In the genomic region with DNA sequence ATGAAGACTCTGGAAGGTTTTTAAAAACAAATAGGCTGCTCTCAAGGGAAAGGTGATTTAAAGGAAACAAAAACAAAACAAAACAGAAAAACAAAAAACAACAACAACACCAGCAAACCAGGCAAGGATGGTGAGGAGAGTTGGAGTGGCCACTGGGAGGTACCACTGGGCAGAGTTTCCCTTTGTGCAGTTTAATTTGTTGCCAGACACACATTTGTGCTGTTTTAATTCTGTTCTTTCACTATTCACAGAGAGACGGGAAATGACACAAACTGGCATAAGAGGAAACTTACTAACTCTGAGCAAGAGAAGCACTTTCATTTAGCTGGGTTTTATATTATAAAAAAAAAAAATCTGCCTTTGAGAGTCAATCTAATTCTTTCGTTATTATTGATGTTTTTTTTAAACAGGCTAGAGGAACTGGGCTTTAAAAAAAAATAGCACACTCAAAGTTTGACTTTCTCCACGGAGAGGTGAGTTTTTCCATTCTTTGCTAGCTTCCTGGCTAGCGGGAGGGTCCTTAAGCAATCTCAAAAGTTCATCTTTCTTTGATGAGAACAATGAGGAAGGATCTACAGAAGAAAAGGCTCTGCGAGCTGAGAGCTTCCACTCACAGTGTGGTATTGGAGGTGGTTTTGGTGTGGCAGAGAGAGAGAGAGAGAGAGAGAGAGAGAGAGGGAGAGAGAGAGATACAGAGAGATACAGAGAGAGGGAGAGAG, we compare ENCODE assay signal across 9 mouse cellular contexts. TPM values are rescaled to one million over a fixed set of nuclear protein-coding genes. Genes with fewer than 3 reads are reported as not detected.
DNase-seq lines count a peak whose midpoint lies in the region; ATAC-seq and TF ChIP-seq lines count a peak whose summit lies in the region.
"Had no signal": no experiment of that assay in that cellular context is flagged by ENCODE, and none has a peak within 500 bp of the region (broad histone marks: within the 10 kb centered on the region; RNA-seq: fewer than 3 reads in every experiment).

No protein-coding gene starts in this region.

- H3K27ac ChIP-seq in layer of hippocampus, adult 2 months, result peak overlapping the region; percentile 57
- H3K27ac ChIP-seq in bone marrow, adult 2 months (ENCODE audit: control insufficient read depth, insufficient read depth, low read depth, low read length, poor library complexity), result peak overlapping the region; percentile 8; the same call in 1 of the 2 replicates
- H3K27ac ChIP-seq in hindbrain, embryonic 16.5 days (ENCODE audit: low read depth, low read length), result no peak overlapping the region
- H3K27ac ChIP-seq: neural tube, embryonic 13.5 days had no signal

- H3K27me3 ChIP-seq in megakaryocyte, embryonic 14.5 days (replicated peaks), result no peaks in the 10 kb centered on the region
- no peaks in the 10 kb centered on the region for H3K27me3 ChIP-seq in hindbrain, embryonic 16.5 days (replicated peaks; ENCODE audit: control insufficient read depth, insufficient read depth, low read length)
- H3K27me3 ChIP-seq: neural tube, embryonic 13.5 days had no signal

- TF ChIP-seq CTCF in layer of hippocampus, adult 2 months (conservative IDR thresholded peaks at IDR 0.05), result peak; percentile 58
- TF ChIP-seq CTCF in bone marrow, adult 2 months (IDR thresholded peaks at IDR 0.05; ENCODE audit: control insufficient read depth, insufficient read depth, low read length), result 0 out of 2 replicates have a peak, but pooled peaks have one; percentile 13

- peak; percentile 21 for DNase-seq in adrenal gland, postnatal 14 days
- DNase-seq in adrenal gland, adult 18-20 months (ENCODE audit: low spot score in 2 of 2), result no peak
- DNase-seq in layer of hippocampus, adult 2 months (ENCODE audit: low spot score in 2 of 2), result no peak
- no peak for DNase-seq in layer of hippocampus, postnatal 25 days (ENCODE audit: extremely low spot score in 1 of 2, low spot score in 1 of 2)
- no peak for DNase-seq in layer of hippocampus, adult 18-20 months (ENCODE audit: low spot score in 2 of 2)

- H3K9ac ChIP-seq in hindbrain, embryonic 16.5 days (ENCODE audit: low read depth, low read length), result no peak overlapping the region
- H3K9ac ChIP-seq: neural tube, embryonic 13.5 days had no signal

- ATAC-seq in hindbrain, embryonic 16.5 days, result no peak

- peaks cover 18% of the 10 kb centered on the region for H3K36me3 ChIP-seq in megakaryocyte, embryonic 14.5 days (replicated peaks; ENCODE audit: low read length)
- peaks cover 9% of the 10 kb centered on the region for H3K36me3 ChIP-seq in hindbrain, embryonic 16.5 days (ENCODE audit: control insufficient read depth, insufficient read depth, low read length)

- H3K9me3 ChIP-seq in megakaryocyte, embryonic 14.5 days, result no peaks in the 10 kb centered on the region
- no peaks in the 10 kb centered on the region for H3K9me3 ChIP-seq in hindbrain, embryonic 16.5 days (ENCODE audit: control insufficient read depth, low read length)
- H3K9me3 ChIP-seq: neural tube, embryonic 13.5 days had no signal

- H3K4me3 ChIP-seq in layer of hippocampus, adult 2 months, result peak overlapping the region; percentile 37
- no peak overlapping the region for H3K4me3 ChIP-seq in bone marrow, adult 2 months (replicated peaks; ENCODE audit: control insufficient read depth, low read depth, low read length)
- H3K4me3 ChIP-seq in megakaryocyte, embryonic 14.5 days (replicated peaks), result peak overlapping the region; percentile 70
- no peak overlapping the region for H3K4me3 ChIP-seq in hindbrain, embryonic 16.5 days (ENCODE audit: low read length)
- H3K4me3 ChIP-seq: neural tube, embryonic 13.5 days had no signal

- no peak for TF ChIP-seq POLR2A in bone marrow, adult 2 months (IDR thresholded peaks at IDR 0.05; ENCODE audit: borderline replicate concordance, control insufficient read depth, low read depth, low read length)

- H3K4me1 ChIP-seq in bone marrow, adult 2 months (ENCODE audit: control insufficient read depth, insufficient read depth, low read length), result peaks cover 4% of the 10 kb centered on the region
- peaks cover 26% of the 10 kb centered on the region for H3K4me1 ChIP-seq in megakaryocyte, embryonic 14.5 days
- H3K4me1 ChIP-seq in hindbrain, embryonic 16.5 days (ENCODE audit: control insufficient read depth, insufficient read depth, low read depth, low read length), result no peaks in the 10 kb centered on the region

- no peak overlapping the region for H3K4me2 ChIP-seq in hindbrain, embryonic 16.5 days (ENCODE audit: low read length)
- H3K4me2 ChIP-seq: neural tube, embryonic 13.5 days had no signal

- 3% methylated on average over 5 of the region's 5 CpGs for WGBS in bone marrow, adult 2 months
- 47% methylated on average over 5 of the region's 5 CpGs for WGBS in hindbrain, embryonic 16.5 days

RNA-seq across cellular contexts. Expression of gene Arid5b, which starts 39.7 kb away (rescaled TPM):
- 34.3 and 34.8 TPM in 2 replicates for total RNA-seq in adrenal gland, postnatal 14 days (2021)
- 10 to 100 TPM; 14.0 to 25.3 TPM for total RNA-seq in adrenal gland, adult 18-20 months (2021)
- 10 to 100 TPM; 25.5 to 27.2 TPM for total RNA-seq in layer of hippocampus, adult 2 months (2021)
- 10 to 100 TPM; 21.5 to 22.8 TPM for total RNA-seq in layer of hippocampus, postnatal 25 days (2021)
- polyA plus RNA-seq in bone marrow, adult 2 months (2011; ENCODE audit: insufficient read depth, insufficient read length, low replicate concordance, missing spikeins), result 2.7 and 14.3 TPM in 2 replicates
- polyA plus RNA-seq in megakaryocyte, embryonic 14.5 days (2012; ENCODE audit: insufficient read depth, low replicate concordance), result 0.57 and 0.63 TPM in 2 replicates
- polyA plus RNA-seq in hindbrain, embryonic 16.5 days (2015; fragmentation: Nextera tagmentation; extraction: Ambion mirVana), result 16.6 TPM in 2 replicates
- total RNA-seq in layer of hippocampus, adult 18-20 months (2021), result 10 to 100 TPM; 26.9 to 33.5 TPM

Comparison
In these comparisons a context has a peak if more than half of its experiments do, and no peak if none do; other contexts are left out.
1. H3K4me3 ChIP-seq: peak in layer of hippocampus, adult 2 months (single experiment) and megakaryocyte, embryonic 14.5 days (single experiment); none in bone marrow, adult 2 months (single experiment) and hindbrain, embryonic 16.5 days (single experiment).